Mouse (Mus musculus) macrophage (primary cell): ENCODE measurements around the gene Fbln1. TPM values are rescaled to one million over a fixed set of nuclear protein-coding genes. Genes with fewer than 3 reads are reported as not detected.

Source experiments
- H3K27ac ChIP-seq: fragments of 350-480 bp; formaldehyde crosslinking; 2 replicates; pipeline ENCODE4 v1.9.0; 2021
- H3K36me3 ChIP-seq: fragments of 350-480 bp; formaldehyde crosslinking; 2 replicates; pipeline ENCODE4 v1.9.0; 2021; ENCODE audit errors: inconsistent target
- H3K4me3 ChIP-seq: fragments of 350-480 bp; formaldehyde crosslinking; 2 replicates; pipeline ENCODE4 v1.9.0; 2021; ENCODE audit errors: inconsistent target
- H3K79me2 ChIP-seq: fragments of 350-480 bp; formaldehyde crosslinking; 2 replicates; pipeline ENCODE4 v1.9.0; 2021; ENCODE audit errors: inconsistent target
- WGBS: methylation state at CpG from one replicate; pipeline ENCODE4 v1.1.7; 2026; ENCODE audit warnings: inconsistent platforms; ENCODE audit not compliant: missing documents; 5-methylcytosine and 5-hydroxymethylcytosine counted together
- polyA plus RNA-seq: library from polyadenylated mRNA; stranded (reverse); fragments of 250-400 nt; gene quantifications from 3 replicates; pipeline ENCODE4 v1.2.4, GENCODE M21; 2018; ENCODE audit warnings: inconsistent platforms
- total RNA-seq, 78 experiments: library from RNA; depleted of rRNA; stranded (reverse); fragments of 250-400 nt; gene quantifications; 1 replicate in 9 of 78; 2 replicates in 24 of 78; 3 replicates in 43 of 78; 4 replicates in 2 of 78; pipeline ENCODE4 v1.2.4; 2018; ENCODE audit warnings: inconsistent platforms in 56 of 78

The Fbln1 gene
- 1 to 10 TPM in 1 of 26 experiments, not detected in 25; 5.5 TPM for total RNA-seq (2018; cell fraction: chromatin; rRNA removed)
- total RNA-seq (2018; cell fraction: cytosol; rRNA removed) = not detected
- total RNA-seq (2018; cell fraction: nucleus; rRNA removed) = 1 to 10 TPM in 1 of 26 experiments, not detected in 25; 1.7 TPM
- polyA plus RNA-seq = not detected in 3 replicates

GRCm38 (mm10) chr15:85205792-85206702 is at the start of gene Fbln1:
Fbln1 (plus strand) TSS chr15:85205949.
- Histone ChIP-seq H3K4me3 (no peak within 1 kb of the TSS), H3K27ac (no peak within 1 kb of the TSS), H3K36me3 (no peaks in the 10 kb centered on the region), H3K79me2 (no peaks in the 10 kb centered on the region)
- WGBS = 4% methylated on average over 58 of the region's 64 CpGs

GRCm38 (mm10) chr15:85156198-85156597 is 49.6 kb upstream of the Fbln1 start:
- no peaks in the 10 kb centered on the region for H3K36me3 ChIP-seq
- WGBS = 72% methylated on average over 4 of the region's 4 CpGs
- H3K79me2 ChIP-seq = no peaks in the 10 kb centered on the region
- no peak overlapping the region for H3K27ac ChIP-seq
- H3K4me3 ChIP-seq = no peak overlapping the region

GRCm38 (mm10) chr15:85161416-85161815 is 44.3 kb upstream of the Fbln1 start:
- Histone ChIP-seq H3K4me3 (no peak overlapping the region), H3K27ac (no peak overlapping the region), H3K36me3 (no peaks in the 10 kb centered on the region), H3K79me2 (no peaks in the 10 kb centered on the region)

GRCm38 (mm10) chr15:85162693-85163663 is 42.8 kb upstream of the Fbln1 start:
- WGBS = 63% methylated on average over 20 of the region's 21 CpGs
- H3K27ac ChIP-seq = no peak overlapping the region
- no peaks in the 10 kb centered on the region for H3K79me2 ChIP-seq
- H3K36me3 ChIP-seq = no peaks in the 10 kb centered on the region
- no peak overlapping the region for H3K4me3 ChIP-seq

- 27% methylated on average over 11 of the region's 11 CpGs for whole genome bisulfite sequencing
- Histone ChIP-seq H3K36me3 (no peaks in the 10 kb centered on the region), H3K79me2 (no peaks in the 10 kb centered on the region), H3K27ac (no peak overlapping the region), H3K4me3 (no peak overlapping the region)
Observed at GRCm38 (mm10) chr15:85166433-85166933, 39.3 kb upstream of the Fbln1 start.

- Histone ChIP-seq H3K4me3 (no peak overlapping the region), H3K79me2 (no peaks in the 10 kb centered on the region), H3K36me3 (no peaks in the 10 kb centered on the region), H3K27ac (no peak overlapping the region)
- WGBS = 88% methylated on average over 11 of the region's 12 CpGs
Observed at GRCm38 (mm10) chr15:85167086-85167679, 38.6 kb upstream of the Fbln1 start.

GRCm38 (mm10) chr15:85172054-85172453 is 33.7 kb upstream of the Fbln1 start:
- H3K79me2 ChIP-seq = no peaks in the 10 kb centered on the region
- H3K27ac ChIP-seq = no peak overlapping the region
- H3K4me3 ChIP-seq = no peak overlapping the region
- H3K36me3 ChIP-seq = no peaks in the 10 kb centered on the region
- 81% methylated on average over 2 of the region's 2 CpGs for WGBS

GRCm38 (mm10) chr15:85173425-85173824 is 32.3 kb upstream of the Fbln1 start:
- 87% methylated on average over 4 of the region's 8 CpGs for WGBS
- no peak overlapping the region for H3K27ac ChIP-seq
- H3K36me3 ChIP-seq = no peaks in the 10 kb centered on the region
- no peak overlapping the region for H3K4me3 ChIP-seq
- H3K79me2 ChIP-seq = no peaks in the 10 kb centered on the region

- WGBS = 90% methylated on average over 10 of the region's 10 CpGs
- Histone ChIP-seq H3K36me3 (no peaks in the 10 kb centered on the region), H3K79me2 (no peaks in the 10 kb centered on the region), H3K27ac (no peak overlapping the region), H3K4me3 (no peak overlapping the region)
Observed at GRCm38 (mm10) chr15:85174060-85174459, 31.7 kb upstream of the Fbln1 start.

GRCm38 (mm10) chr15:85177576-85177975 is 28.2 kb upstream of the Fbln1 start:
- WGBS = 85% methylated on average over 4 of the region's 8 CpGs
- Histone ChIP-seq H3K27ac (no peak overlapping the region), H3K36me3 (no peaks in the 10 kb centered on the region), H3K4me3 (no peak overlapping the region), H3K79me2 (no peaks in the 10 kb centered on the region)

GRCm38 (mm10) chr15:85178172-85178571 is 27.6 kb upstream of the Fbln1 start:
- WGBS = 87% methylated on average over 6 of the region's 6 CpGs
- no peak overlapping the region for H3K27ac ChIP-seq
- H3K79me2 ChIP-seq = no peaks in the 10 kb centered on the region
- H3K36me3 ChIP-seq = no peaks in the 10 kb centered on the region
- no peak overlapping the region for H3K4me3 ChIP-seq

- H3K36me3 ChIP-seq = no peaks in the 10 kb centered on the region
- H3K4me3 ChIP-seq = no peak overlapping the region
- no peaks in the 10 kb centered on the region for H3K79me2 ChIP-seq
- no peak overlapping the region for H3K27ac ChIP-seq
- WGBS = 84% methylated on average over 7 of the region's 7 CpGs
Observed at GRCm38 (mm10) chr15:85179528-85180180, 26.1 kb upstream of the Fbln1 start.

- Histone ChIP-seq H3K4me3 (no peak overlapping the region), H3K36me3 (no peaks in the 10 kb centered on the region), H3K27ac (no peak overlapping the region), H3K79me2 (no peaks in the 10 kb centered on the region)
Observed at GRCm38 (mm10) chr15:85180368-85180767, 25.4 kb upstream of the Fbln1 start.

- 95% methylated on average over 4 of the region's 4 CpGs for WGBS
- Histone ChIP-seq H3K27ac (no peak overlapping the region), H3K79me2 (no peaks in the 10 kb centered on the region), H3K36me3 (no peaks in the 10 kb centered on the region), H3K4me3 (no peak overlapping the region)
Observed at GRCm38 (mm10) chr15:85182063-85182462, 23.7 kb upstream of the Fbln1 start.
